Mouse (Mus musculus): ENCODE results near the gene Zfp46. TPM values are rescaled to one million over a fixed set of nuclear protein-coding genes. Genes with fewer than 3 reads are reported as not detected.

The Zfp46 gene
- polyA plus RNA-seq, 1 experiment, result 23.2 TPM

DNA sequence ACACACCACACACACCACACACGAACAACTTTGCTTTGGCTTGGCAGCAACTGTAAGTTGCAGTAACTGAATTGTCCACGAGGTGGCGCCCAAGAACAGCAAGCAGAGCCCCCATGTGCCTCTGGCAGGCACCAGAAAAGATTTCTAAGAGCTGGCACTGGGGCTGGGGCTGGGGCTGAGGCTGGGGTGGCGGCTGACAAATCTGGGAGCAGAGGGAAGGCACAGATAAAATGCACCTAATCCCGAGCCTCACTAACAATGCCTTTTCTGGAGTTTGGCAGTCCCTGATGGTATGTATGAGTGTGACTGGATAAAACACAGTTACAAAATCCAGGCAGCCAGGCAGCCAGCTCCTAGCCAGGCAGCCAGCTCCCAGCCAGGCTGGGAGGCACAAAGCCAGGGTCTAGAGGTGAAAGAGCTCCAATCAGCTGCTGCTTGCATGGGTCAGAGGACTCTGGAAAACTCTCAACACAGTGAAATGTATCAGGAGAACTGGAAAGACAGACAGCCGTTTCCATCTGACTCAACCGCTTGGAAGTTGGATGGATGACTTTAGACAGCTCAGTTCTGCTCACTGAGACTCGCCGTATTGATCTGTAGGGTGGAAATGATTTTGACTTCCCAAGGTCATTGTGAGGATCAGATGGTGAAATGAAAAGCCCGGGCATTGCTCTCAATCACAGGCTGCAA lies 23.8 kb upstream of the Zfp46 start:
- Histone ChIP-seq H3K27ac (ENCODE audit: insufficient read depth, low read length) (no peak overlapping the region), H3K4me1 (ENCODE audit: control insufficient read depth, insufficient read depth, low read length) (no peaks in the 10 kb centered on the region), H3K4me3 (ENCODE audit: insufficient read depth, low read length) (no peak overlapping the region)
- no peak for TF ChIP-seq POLR2A (IDR thresholded peaks at IDR 0.05; ENCODE audit: low read depth, low read length)
- peak; percentile 78 for TF ChIP-seq CTCF (IDR thresholded peaks at IDR 0.05; ENCODE audit: borderline replicate concordance, insufficient read depth, low read length)

DNA sequence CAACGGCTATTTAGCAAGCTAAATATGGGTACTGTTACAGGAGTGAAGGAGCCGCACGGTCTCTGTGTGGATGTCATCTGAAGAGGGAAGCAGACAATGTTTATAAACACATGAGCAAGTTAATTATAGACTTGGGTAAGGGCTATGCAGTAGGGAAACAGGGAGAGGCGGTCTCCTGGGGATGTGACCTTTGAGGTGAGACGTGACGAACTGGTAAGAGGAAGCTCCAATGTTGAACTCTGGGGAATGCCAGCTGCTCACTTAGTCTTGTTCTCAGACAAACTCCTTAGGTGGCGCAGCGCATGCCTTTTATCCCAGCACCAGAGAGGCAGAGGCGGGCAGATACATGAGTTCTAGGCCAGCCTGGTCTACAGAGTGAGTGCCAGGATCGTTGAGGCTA lies 22.6 kb upstream of the Zfp46 start:
- H3K4me3 ChIP-seq (ENCODE audit: insufficient read depth, low read length), result no peak overlapping the region
- H3K27ac ChIP-seq (ENCODE audit: insufficient read depth, low read length), result no peak overlapping the region
- no peaks in the 10 kb centered on the region for H3K4me1 ChIP-seq (ENCODE audit: control insufficient read depth, insufficient read depth, low read length)
- TF ChIP-seq CTCF (IDR thresholded peaks at IDR 0.05; ENCODE audit: borderline replicate concordance, insufficient read depth, low read length), result no peak
- no peak for TF ChIP-seq POLR2A (IDR thresholded peaks at IDR 0.05; ENCODE audit: low read depth, low read length)

DNA sequence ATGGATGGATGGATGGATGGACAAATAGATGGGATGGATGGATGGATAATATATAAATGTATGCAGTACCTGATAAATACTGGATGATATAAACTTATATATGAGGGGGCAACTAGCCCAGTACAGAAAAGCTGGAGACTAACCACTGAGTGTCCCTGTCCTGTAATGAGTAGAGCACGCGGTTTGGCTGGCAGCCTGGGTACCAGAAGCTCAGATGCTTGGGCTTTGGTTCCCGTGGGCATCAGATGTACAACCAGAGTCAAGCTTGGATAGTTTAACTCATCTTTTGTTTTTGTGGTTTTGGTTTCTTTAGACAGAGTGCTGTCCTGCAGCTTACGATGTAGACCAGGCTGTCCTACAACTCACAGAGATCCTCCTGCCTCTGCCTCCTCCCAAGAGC lies 20.9 kb upstream of the Zfp46 start:
- H3K27ac ChIP-seq (ENCODE audit: insufficient read depth, low read length), result no peak overlapping the region
- no peak overlapping the region for H3K4me3 ChIP-seq (ENCODE audit: insufficient read depth, low read length)
- TF ChIP-seq CTCF (IDR thresholded peaks at IDR 0.05; ENCODE audit: borderline replicate concordance, insufficient read depth, low read length) (no peak), POLR2A (IDR thresholded peaks at IDR 0.05; ENCODE audit: low read depth, low read length) (no peak)
- no peaks in the 10 kb centered on the region for H3K4me1 ChIP-seq (ENCODE audit: control insufficient read depth, insufficient read depth, low read length)

DNA sequence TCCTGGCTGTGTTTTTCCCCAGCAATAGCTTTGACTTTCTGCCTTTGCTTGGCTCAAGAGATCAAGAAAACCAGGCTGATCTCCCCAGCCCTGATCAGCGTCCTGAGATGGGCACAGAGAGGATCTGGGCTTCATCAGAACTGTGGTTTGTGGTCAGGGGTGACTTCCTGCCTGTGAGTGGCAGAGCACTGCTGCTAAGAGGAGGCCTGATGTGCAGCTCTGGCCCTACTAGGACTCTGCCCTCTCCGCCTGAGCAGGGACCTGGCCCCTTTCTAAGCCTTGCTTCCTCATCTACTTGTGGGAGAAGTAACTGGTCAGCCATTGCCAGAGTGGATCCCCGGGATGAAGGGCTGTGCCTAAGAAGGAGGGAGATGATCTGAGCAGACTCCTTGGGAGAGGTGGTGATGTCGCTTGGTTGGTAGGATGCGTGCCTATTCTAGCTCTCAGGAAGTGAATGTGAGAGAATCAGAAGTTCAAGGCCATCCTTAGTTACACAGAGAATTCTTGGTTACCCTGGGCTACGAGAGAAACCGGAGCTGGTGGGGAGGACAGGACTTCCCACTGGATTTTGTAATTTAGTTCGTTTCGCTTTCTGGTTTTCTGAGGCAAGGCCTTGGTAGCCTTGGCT lies 17.7 kb upstream of the Zfp46 start:
- TF ChIP-seq CTCF (IDR thresholded peaks at IDR 0.05; ENCODE audit: borderline replicate concordance, insufficient read depth, low read length), result no peak
- TF ChIP-seq POLR2A (IDR thresholded peaks at IDR 0.05; ENCODE audit: low read depth, low read length), result no peak
- no peak overlapping the region for H3K4me3 ChIP-seq (ENCODE audit: insufficient read depth, low read length)
- H3K27ac ChIP-seq (ENCODE audit: insufficient read depth, low read length), result no peak overlapping the region
- H3K4me1 ChIP-seq (ENCODE audit: control insufficient read depth, insufficient read depth, low read length), result no peaks in the 10 kb centered on the region

DNA sequence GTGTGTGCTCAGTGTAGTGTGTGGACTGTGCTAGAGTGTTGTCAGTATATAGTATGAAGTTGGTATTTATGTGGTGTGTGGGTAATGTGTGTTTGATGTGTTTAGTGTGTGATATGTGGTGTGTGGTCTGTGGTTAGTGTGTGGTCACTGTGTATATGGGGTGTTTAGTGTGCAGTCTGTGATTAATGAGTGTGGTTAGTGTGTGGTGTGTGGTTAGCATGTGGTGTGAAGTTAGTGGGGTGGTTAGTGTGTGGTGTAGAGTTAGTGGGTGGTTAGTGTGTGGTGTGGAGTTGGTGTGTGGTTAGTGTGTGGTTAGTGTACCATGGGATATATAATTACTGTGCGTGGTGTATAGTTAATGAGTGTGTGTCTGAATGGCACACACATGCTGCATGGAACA lies 15.6 kb upstream of the Zfp46 start:
- no peaks in the 10 kb centered on the region for H3K4me1 ChIP-seq (ENCODE audit: control insufficient read depth, insufficient read depth, low read length)
- no peak overlapping the region for H3K4me3 ChIP-seq (ENCODE audit: insufficient read depth, low read length)
- H3K27ac ChIP-seq (ENCODE audit: insufficient read depth, low read length), result no peak overlapping the region
- TF ChIP-seq CTCF (IDR thresholded peaks at IDR 0.05; ENCODE audit: borderline replicate concordance, insufficient read depth, low read length) (no peak), POLR2A (IDR thresholded peaks at IDR 0.05; ENCODE audit: low read depth, low read length) (no peak)

DNA sequence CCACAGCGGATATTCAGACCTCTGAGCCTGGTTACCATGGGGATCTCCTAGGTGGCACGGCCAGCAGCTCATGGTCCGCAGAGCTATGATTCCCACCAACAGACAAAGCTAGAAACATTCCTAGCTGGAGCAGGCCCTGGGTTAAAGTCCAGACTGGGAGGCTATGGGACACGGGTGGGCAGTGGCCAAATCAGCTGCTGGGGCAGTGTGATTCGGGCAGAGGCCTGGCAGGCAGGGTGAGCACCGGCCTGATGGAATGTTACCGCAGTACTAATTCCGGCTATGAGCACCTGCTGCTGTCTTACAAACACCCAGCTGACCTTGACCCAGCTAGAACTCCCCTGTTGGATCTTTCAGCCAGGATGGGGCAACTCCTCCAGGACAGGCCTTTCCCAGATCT lies 13.8 kb upstream of the Zfp46 start:
- H3K4me1 ChIP-seq (ENCODE audit: control insufficient read depth, insufficient read depth, low read length), result no peaks in the 10 kb centered on the region
- no peak overlapping the region for H3K4me3 ChIP-seq (ENCODE audit: insufficient read depth, low read length)
- TF ChIP-seq CTCF (IDR thresholded peaks at IDR 0.05; ENCODE audit: borderline replicate concordance, insufficient read depth, low read length), result no peak
- no peak for TF ChIP-seq POLR2A (IDR thresholded peaks at IDR 0.05; ENCODE audit: low read depth, low read length)
- no peak overlapping the region for H3K27ac ChIP-seq (ENCODE audit: insufficient read depth, low read length)

DNA sequence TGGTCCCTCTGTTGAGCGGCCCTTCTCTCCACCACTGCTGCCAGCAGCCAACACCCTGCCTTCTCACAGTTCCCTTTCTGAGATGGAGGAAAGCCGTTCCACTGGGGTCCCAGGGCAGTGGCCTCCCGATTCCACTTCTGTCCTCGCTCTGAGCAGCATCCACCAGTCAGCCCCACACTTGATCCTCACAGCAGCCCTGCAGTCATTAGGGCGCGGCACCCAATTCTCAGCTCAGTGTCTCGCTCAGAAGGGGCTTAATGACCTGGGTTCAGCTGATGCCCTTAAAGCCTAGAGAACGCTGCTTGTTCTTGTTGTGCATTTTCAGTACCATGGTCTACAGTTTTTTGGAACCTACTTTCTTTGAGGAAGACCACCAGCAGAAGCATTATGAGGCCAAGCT lies 3.4 kb upstream of the Zfp46 start:
- H3K4me1 ChIP-seq (ENCODE audit: control insufficient read depth, insufficient read depth, low read length), result peaks cover 6% of the 10 kb centered on the region
- H3K4me3 ChIP-seq (ENCODE audit: insufficient read depth, low read length), result no peak overlapping the region
- no peak for TF ChIP-seq POLR2A (IDR thresholded peaks at IDR 0.05; ENCODE audit: low read depth, low read length)
- TF ChIP-seq CTCF (IDR thresholded peaks at IDR 0.05; ENCODE audit: borderline replicate concordance, insufficient read depth, low read length), result no peak
- H3K27ac ChIP-seq (ENCODE audit: insufficient read depth, low read length), result no peak overlapping the region

DNA sequence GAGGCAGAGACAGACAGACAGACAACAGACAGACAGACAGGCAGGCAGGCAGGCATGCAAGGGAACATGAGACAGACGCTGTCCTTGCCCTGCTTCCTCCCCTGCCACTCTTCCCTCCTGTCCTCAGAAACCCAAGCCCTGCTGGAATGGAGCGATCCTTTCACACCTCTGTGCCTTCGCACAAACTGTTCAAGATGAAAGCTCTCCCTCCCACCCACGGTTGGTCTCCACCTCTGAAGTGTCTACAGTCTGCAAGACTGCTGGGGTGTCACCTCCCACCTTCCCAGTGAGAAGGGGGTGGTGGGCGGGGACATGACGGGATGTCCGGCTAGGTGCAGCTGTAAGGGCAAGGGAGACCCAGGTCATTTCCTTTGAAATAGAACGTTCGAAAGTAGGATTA lies 2.9 kb upstream of the Zfp46 start:
- TF ChIP-seq CTCF (IDR thresholded peaks at IDR 0.05; ENCODE audit: borderline replicate concordance, insufficient read depth, low read length) (no peak), POLR2A (IDR thresholded peaks at IDR 0.05; ENCODE audit: low read depth, low read length) (no peak)
- Histone ChIP-seq H3K4me1 (ENCODE audit: control insufficient read depth, insufficient read depth, low read length) (peaks cover 6% of the 10 kb centered on the region), H3K4me3 (ENCODE audit: insufficient read depth, low read length) (no peak overlapping the region), H3K27ac (ENCODE audit: insufficient read depth, low read length) (no peak overlapping the region)

DNA sequence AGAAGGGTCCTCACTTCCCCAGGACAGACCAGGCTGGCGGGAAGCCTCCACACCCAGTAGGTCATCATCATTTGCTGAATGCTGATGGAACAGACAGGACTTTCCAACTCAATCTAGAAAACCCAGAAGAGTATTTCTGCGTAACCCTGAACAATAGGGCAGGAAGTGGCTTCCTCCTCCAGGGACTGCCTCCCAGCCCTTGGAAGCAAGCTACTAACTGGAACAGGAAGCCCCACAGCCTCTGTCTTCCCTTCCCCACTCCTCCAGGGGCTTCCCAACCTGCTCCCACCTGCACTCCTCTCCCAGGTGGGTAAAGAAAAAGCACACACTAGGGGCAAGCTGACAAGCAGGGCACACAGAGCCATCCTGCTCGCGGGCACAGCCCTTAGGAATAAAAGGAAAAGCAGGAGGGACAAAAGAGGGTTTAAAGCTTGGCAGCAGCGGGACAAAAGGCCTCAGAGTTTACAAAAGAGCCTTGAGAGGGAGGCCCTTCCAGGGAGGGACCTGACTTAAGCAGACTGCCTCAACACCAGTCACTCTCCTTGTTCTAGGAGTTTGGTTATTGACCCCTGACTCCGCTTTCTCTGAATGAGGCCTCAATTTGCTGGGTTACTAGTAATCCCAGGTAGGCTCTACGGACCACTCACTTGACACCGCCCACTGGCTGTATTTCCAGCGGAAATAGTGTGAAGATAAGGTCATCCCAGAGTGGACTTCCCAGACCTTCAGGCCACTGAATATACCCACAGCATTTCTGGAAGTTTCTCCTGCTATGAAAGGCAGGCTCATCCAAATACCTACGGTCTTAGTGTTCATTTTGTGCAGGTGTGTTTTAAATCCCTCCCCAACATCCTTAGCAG lies 1.6 kb upstream of the Zfp46 start:
- no peak overlapping the region for H3K27ac ChIP-seq (ENCODE audit: insufficient read depth, low read length)
- H3K4me1 ChIP-seq (ENCODE audit: control insufficient read depth, insufficient read depth, low read length), result peaks cover 6% of the 10 kb centered on the region
- no peak for TF ChIP-seq CTCF (IDR thresholded peaks at IDR 0.05; ENCODE audit: borderline replicate concordance, insufficient read depth, low read length)
- TF ChIP-seq POLR2A (IDR thresholded peaks at IDR 0.05; ENCODE audit: low read depth, low read length), result no peak
- H3K4me3 ChIP-seq (ENCODE audit: insufficient read depth, low read length), result no peak overlapping the region

DNA sequence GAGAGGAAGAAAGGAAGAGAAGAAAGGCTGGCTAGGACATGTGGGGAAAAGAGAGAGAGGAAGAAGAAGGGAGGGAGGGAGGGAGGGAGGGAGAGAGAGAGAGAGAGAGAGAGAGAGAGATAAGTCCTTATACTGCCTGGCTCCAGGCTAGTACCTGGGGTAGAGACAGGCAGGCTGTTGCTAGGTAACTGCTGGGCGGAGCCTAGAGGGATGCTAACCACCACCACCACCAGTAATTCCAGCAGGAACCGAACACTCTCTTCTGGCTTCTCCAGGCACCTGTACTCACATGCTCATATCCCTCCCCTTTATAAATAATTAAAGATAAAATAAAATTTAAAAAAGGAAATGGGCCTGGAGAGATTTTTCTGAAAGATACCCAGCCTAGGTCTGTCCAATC lies 700 bp upstream of the Zfp46 start:
- no peak overlapping the region for H3K27ac ChIP-seq (ENCODE audit: insufficient read depth, low read length)
- peaks cover 6% of the 10 kb centered on the region for H3K4me1 ChIP-seq (ENCODE audit: control insufficient read depth, insufficient read depth, low read length)
- no peak overlapping the region for H3K4me3 ChIP-seq (ENCODE audit: insufficient read depth, low read length)
- TF ChIP-seq CTCF (IDR thresholded peaks at IDR 0.05; ENCODE audit: borderline replicate concordance, insufficient read depth, low read length) (no peak), POLR2A (IDR thresholded peaks at IDR 0.05; ENCODE audit: low read depth, low read length) (no peak)

Measured in embryonic fibroblast, embryonic 13.5 days (primary cell).